Mouse (Mus musculus) embryonic fibroblast, embryonic 13.5 days (primary cell): ENCODE measurements at regions not wholly inside any gene's neighbourhood (a gene's known extent, or its start where the extent isn't known, plus 50 kb on each side); places are given as distances from the start of the nearest gene placed in this dataset.

Experiments
- CTCF ChIP-seq: IDR thresholded peaks from 2 replicates; pipeline ENCODE4 v1.5.1; 2011; ENCODE audit warnings: mild to moderate bottlenecking, control low read depth, low read length, moderate library complexity, borderline replicate concordance; ENCODE audit not compliant: insufficient read depth
- POLR2A ChIP-seq: IDR thresholded peaks from 2 replicates; pipeline ENCODE4 v1.6.1; 2011; ENCODE audit warnings: low read depth, mild to moderate bottlenecking, control low read depth, low read length, moderate library complexity

DNA sequence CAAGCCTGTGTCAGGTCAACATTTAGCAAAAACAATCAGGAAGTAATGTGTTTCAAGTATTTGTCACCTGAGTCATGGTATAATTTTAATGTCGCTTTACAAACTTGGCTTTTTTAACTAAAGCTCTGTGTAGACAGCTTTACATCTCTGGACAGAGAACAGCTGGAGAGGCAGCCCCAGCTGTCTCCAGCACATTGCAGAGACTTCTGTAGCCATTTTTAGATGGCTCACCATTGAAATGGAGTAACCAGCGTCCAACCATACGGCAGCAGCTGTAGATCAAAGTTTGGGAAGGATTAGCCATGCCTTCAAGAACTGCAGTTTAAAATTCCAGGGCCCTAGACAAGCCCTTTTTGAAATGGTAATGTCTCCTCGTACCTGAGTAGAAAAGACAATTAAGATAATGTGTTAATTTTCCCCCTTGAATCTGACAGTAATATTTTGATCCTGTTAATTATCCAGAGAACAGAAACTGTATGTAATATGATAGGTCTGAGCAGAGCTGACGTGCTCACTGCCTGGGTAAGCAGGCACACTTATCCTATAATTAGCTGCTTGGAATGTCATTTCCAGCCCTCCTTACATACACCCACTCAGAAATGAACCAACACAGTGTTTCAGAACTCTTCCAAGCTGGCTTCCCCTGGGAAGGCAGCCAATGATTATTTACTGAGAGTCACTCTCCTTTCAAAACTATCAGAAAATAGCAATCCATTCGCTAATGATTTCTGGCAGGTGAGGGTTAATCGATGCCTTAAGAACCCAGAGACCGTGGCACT, 104.6 kb upstream of the Irx5 start:
- TF ChIP-seq CTCF = no peak
- no peak for TF ChIP-seq POLR2A
